Mouse (Mus musculus) embryo, embryonic 11 days (tissue): ENCODE data around the gene Tesc.

Experiments
- DNase-seq: peaks from one replicate; pipeline ENCODE4 v3.0.0-alpha.2; 2015

Gene Tesc

DNA sequence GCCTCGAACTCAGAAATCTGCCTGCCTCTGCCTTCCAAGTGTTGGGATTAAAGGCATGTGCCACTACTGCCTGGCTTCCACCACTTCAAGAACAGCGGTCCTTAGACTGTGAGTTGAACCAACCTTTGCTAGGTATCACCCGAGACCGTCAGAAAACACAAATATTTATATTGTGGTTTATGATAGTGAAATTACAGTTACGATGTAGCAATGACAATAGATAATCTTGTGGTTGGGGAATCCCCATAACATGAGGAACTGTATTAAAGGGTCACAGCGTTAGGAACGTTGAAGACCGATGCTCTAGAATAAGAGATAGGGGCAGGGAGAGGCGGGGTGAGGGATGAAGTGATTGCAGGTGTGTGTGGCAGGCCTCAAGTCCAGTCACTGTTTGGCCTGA lies 17.8 kb downstream of the Tesc start:
- no peak for DNase-seq

GRCm38 (mm10) chr5:118047091-118047757 lies 19.7 kb downstream of the Tesc start:
- DNase-seq, result no peak

DNA sequence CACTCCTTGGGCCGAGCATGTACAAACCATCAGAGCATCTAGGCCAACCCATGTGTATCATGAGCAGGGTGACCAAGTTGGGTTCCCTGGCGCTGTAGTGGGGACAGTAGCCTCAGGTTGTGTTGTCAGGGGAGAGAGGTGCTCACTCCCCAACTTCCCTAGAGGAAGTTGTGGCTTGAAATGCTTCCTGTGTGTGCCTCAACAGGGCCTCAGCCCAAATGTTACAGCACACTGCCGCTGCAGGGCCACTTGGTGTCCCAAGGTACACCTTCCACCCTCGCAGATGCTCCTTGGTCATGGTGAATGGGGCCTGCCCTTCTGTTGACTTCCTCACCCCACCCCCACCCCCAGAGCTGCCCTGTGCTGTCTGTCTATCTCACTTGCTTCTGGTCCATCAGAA lies 20.9 kb downstream of the Tesc start:
- DNase-seq, result no peak

DNA sequence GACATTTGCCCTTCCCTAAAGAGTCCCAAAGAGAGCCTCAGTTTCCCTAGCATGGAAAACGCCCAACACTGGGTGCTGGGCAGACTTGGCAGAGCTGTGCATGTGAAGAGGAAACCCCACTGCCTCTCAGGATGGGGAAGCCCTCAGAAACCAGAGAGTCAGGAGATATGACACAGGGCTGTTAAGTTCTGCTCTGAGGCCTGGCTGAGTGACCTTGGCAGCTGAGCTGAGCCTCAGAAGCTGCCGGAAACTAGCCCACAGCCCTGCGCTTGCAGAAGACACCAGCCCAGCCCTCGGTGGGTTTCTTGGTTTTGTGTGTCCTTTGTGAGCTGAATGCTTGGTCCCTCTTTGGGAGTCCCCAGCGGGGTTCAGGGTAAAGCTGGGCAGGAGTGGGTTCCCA lies 21.4 kb downstream of the Tesc start:
- no peak for DNase-seq

DNA sequence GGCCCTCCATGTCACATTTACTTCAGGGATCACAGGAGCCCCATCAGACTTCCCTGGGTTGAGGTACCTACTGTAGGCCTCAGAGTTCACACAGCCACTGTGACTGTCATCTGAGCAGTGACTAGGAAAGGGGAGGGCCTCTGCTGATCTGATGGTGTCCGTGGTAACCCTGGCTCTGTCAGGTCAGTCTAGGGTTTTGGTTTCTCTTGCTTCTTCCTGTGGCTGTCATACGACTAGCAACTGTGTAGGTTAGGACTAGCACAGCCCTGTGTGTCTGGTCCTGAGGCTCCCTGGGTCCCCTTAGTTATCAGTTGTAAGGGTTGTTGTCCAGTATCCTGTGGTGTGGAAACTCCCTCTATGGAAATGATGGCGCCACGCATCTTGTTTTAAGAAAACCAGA lies 23.2 kb downstream of the Tesc start:
- DNase-seq, result no peak

DNA sequence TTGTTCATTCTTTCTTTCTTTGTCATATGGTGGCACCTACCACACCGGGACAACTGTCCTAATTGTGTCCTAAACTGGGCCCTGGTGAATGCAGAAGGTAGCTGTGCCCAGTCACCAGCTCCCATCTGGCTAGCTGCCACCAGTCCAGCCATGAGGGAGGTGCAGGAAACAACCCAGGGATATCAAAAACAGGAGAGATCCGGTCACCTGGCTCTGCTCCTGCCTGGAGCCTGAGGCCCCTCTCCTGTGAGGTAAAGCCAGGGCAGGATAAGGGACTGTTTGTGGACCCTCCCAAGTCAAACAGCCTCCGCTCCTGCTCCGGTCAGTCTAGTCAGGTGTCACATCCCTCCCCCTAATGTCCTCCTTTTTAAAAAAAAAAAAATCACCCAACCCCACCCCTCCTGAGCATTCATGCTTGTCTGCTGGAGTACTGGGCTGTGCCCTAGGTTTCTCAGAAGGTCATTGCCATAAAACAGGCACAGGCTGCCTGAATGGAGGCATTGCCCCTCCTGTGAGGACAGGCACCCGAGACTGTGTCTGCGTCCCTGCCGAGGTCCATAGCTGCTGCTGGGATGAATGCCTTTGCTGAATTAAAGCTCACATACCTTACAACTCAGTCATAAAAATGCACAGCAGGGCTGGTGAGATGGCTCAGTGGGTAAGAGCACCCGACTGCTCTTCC lies 24.6 kb downstream of the Tesc start:
- DNase-seq, result no peak

- no peak for DNase-seq
These were observed 25.7 kb downstream of the Tesc start for GRCm38 (mm10) chr5:118053205-118053604.

DNA sequence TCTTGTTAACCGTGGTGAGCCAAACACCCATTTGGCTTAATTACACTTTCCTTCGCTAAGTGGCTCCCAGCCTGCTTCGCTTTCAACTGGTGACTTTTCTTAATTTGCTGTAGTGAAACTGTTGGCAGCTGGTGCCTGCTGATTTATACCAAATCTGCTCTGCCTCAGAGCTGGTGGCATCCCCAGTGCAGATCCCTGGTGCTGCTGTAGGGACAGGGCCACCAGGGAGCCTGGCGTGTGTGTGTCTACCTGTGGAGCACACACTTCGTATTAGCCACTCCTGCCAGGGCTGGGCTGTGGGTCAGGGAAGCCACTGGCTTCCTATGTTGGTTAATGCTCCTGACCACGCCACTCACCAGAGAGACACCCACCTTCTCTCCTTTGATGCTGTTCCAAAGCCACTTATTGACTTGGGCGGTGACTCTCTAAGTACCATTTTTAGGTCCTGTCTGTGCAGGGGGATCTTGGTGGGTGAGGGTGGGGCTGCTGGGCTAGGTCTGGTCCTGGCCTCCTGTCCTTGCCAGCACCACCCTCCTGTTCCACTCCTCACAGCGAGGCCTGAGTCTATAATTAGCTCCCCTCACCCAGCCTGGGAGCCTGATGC lies 30.1 kb downstream of the Tesc start:
- DNase-seq, result no peak

DNA sequence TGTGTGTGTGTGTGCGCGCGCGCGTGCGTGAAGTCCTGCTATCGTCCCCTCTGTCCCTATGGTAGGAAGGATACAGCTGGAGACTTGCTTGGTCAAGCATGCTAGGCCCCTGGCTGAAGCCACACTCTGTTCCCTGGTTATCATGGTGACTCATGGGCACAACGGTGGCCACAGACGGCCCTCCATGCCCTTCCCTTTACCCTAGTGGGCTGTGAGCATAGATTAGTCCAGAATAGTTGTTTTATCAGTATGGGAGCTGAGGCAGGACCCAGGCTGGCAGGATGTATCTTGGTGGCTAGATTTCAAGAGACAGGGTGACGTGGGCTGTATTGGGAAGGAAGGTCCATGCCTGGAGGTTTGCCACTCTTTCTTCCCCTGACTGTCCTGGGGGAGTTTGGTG lies 31.3 kb downstream of the Tesc start:
- no peak for DNase-seq

DNA sequence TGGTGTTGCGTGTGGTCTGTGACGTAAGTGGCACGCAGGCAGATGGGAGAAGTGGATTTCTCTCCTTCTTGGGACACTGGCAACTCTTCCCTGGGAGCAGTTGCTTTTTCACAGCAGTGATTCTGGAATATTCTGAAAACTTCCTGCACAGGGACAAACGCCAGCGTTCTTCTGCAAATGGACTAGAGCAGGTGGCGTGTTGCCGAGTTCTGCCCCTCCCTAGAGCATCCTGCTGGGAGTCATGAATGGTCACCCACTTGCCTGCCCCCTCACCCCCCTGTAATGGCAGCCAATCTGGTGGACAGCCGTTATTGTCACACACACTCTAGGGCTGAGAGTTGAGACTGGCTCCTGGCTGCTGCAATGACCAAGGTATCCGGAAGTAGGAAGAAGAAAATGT lies 32.1 kb downstream of the Tesc start:
- DNase-seq, result no peak

- DNase-seq, result no peak
These were observed 33.8 kb downstream of the Tesc start for GRCm38 (mm10) chr5:118061391-118061790.

GRCm38 (mm10) chr5:118063181-118063621 lies 35.7 kb downstream of the Tesc start:
- no peak for DNase-seq

GRCm38 (mm10) chr5:118064284-118064901 lies 36.9 kb downstream of the Tesc start:
- DNase-seq, result no peak

DNA sequence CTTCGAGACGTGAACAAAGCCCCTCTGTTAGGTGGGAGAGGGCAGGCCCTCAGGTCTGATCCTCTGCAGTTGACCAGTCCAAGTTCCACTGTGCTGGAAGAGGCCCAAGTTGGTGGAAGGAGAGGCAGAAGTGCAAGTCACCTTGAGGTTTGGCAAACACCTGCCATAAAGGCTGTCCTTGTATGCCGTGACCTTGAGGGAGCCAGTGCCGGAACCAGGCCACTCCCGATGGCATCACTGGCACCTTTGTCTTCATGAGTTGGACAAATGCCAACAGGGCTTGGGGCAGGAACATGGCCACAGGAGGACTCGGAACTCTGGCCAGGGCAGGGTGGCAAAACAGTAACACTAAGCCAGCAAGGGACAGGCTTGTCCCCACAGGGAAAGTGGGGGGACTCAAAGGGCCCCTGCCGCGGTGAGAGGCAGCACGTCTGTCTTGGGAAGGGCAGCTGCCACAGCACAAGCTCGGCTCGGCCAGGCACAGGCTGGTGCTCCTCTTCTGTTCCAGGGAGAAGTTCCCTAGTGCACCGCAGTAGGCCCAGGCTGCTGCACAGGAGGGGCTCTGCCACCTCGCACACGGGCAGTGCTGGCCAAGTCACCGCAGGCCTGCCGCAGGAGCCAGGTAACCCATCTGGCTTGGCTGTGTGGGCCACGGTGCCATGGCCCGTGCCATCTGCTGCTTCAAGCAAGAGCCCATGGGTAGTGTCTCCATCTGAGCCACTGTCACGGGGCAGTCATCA lies 38.1 kb downstream of the Tesc start:
- no peak for DNase-seq

GRCm38 (mm10) chr5:118066828-118067227 lies 39.3 kb downstream of the Tesc start:
- DNase-seq, result peak; percentile 70

DNA sequence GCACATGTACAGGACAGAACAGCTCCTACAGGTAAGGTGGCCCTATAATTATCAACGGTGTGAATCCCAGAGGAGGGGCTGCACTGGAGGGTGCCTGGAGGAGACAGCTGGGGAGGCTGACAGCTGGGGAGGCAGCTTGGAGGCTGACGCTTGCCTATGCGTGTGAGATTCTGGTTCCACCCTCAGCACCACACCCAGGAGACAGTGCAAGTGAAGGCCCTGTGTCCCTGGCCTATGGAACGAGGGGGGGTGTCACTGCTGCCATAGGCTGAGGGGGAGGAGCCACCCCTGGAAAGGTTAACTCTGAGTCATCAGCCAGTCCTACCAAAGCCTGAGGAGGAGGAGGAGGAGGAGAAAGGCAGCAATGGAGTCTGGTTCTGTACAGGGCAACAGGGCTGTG lies 40.0 kb downstream of the Tesc start:
- no peak for DNase-seq

DNA sequence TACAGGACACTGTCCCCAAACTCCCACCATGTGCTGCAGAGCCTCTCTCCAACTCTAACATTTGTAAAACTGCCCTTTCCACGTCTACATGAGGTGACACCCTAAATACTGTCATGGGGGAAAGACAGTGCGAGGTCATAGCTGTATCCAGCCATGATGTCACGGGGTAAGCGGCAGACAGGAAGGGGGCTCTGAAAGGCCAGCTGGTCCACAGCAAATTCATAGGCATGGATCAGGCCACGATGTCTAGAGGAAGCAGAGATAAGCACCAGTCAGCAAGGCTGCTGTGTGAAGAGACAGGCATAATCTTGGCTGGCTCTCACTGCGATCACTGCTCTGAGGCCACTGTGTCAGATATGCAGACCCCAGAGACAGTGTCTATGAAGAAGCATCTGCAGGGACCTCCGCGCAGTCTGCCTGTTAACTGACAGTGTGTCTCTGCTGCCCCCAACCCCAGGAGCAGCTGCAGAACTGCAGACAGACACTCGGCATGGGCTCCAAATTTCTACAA lies 40.5 kb downstream of the Tesc start:
- no peak for DNase-seq

DNA sequence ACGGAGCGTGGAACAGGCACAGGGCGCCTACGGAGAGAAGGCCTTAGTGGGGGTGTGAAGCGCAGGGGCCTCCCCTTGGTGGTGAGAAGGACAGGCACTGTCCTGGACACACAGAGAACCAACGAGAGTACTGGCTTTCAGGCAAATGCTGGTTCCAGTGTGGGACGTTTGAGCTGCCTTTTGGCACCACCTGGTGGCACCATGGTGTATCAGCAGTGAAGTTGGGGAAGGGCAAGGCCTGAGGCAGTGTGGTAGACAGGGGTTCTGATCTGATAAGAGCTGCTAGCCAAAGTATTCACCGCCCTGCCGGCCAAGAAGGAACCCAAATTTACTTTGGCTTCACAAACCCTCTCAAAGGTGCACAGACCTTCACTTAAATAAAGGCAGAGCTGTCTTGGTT lies 41.8 kb downstream of the Tesc start:
- DNase-seq, result peak; percentile 79

GRCm38 (mm10) chr5:118071766-118072165 lies 44.2 kb downstream of the Tesc start:
- DNase-seq, result no peak

DNA sequence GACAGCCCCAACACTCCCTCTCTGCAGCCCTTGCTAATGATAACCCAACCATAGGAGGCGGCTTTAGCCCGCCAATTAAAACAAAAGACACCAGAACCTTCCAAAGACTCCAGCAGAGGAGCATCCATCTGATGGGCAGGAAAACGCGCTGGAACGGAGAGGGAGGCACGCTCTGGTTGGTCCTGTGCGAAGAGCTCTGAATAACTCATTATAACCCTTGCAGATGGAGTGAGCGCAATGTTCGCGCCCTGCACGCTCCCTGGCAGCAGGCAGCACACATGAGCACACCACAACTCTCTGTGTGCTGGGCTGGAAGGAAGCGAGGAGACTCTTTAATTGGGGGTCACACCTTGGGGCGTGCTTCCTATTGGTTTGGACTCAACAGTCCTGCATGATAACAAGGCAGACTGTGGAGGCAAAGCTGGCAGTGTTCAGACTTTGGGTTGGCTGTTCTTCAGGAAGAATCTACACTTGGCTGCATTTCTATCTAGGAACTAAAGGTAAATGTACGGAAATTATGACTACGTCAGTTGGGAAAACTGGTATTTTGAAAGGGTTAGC lies 45.8 kb downstream of the Tesc start:
- no peak for DNase-seq

- DNase-seq, result no peak
These were observed 49.4 kb downstream of the Tesc start for GRCm38 (mm10) chr5:118076721-118077592.

- no peak for DNase-seq
These were observed 51.0 kb downstream of the Tesc start for GRCm38 (mm10) chr5:118078550-118078949.
